Mouse (Mus musculus): Measurements from ENCODE around the gene Gm20388.

The Gm20388 gene

GRCm38 (mm10) chr8:122698254-122698768 is 2787.7 kb downstream of the Gm20388 start:
- DNase-seq (ENCODE audit: low spot score in 2 of 2), result no peak

- DNase-seq (ENCODE audit: low spot score in 2 of 2), result no peak
Measured at GRCm38 (mm10) chr8:122699005-122699492, 2788.4 kb downstream of the Gm20388 start, which contains the start of gene Cbfa2t3. Gene Cbfa2t3 (minus strand): TSS chr8:122699109.

- no peak for DNase-seq (ENCODE audit: low spot score in 2 of 2)
Measured at GRCm38 (mm10) chr8:122700628-122701027, 2790.0 kb downstream of the Gm20388 start.

GRCm38 (mm10) chr8:122701441-122702185 is 2791.0 kb downstream of the Gm20388 start:
- DNase-seq (ENCODE audit: low spot score in 2 of 2), result no peak

- no peak for DNase-seq (ENCODE audit: low spot score in 2 of 2)
Measured at GRCm38 (mm10) chr8:122702301-122702941, 2791.8 kb downstream of the Gm20388 start.

- DNase-seq (ENCODE audit: low spot score in 2 of 2), result no peak
Measured at GRCm38 (mm10) chr8:122702957-122703356, 2792.3 kb downstream of the Gm20388 start.

GRCm38 (mm10) chr8:122704612-122705011 is 2794.0 kb downstream of the Gm20388 start:
- no peak for DNase-seq (ENCODE audit: low spot score in 2 of 2)

- no peak for DNase-seq (ENCODE audit: low spot score in 2 of 2)
Measured at GRCm38 (mm10) chr8:122705901-122706561, 2795.4 kb downstream of the Gm20388 start.

GRCm38 (mm10) chr8:122707184-122707583 is 2796.5 kb downstream of the Gm20388 start:
- no peak for DNase-seq (ENCODE audit: low spot score in 2 of 2)

GRCm38 (mm10) chr8:122709340-122710111 is 2798.9 kb downstream of the Gm20388 start:
- DNase-seq (ENCODE audit: low spot score in 2 of 2), result no peak

GRCm38 (mm10) chr8:122711480-122711879 is 2800.8 kb downstream of the Gm20388 start:
- no peak for DNase-seq (ENCODE audit: low spot score in 2 of 2)

- no peak for DNase-seq (ENCODE audit: low spot score in 2 of 2)
Measured at GRCm38 (mm10) chr8:122711891-122712365, 2801.3 kb downstream of the Gm20388 start.

GRCm38 (mm10) chr8:122712411-122713156 is 2801.9 kb downstream of the Gm20388 start:
- DNase-seq (ENCODE audit: low spot score in 2 of 2), result no peak

GRCm38 (mm10) chr8:122713157-122713518 is 2802.5 kb downstream of the Gm20388 start:
- DNase-seq (ENCODE audit: low spot score in 2 of 2), result no peak

GRCm38 (mm10) chr8:122716566-122716965 is 2805.9 kb downstream of the Gm20388 start:
- no peak for DNase-seq (ENCODE audit: low spot score in 2 of 2)

- no peak for DNase-seq (ENCODE audit: low spot score in 2 of 2)
Measured at GRCm38 (mm10) chr8:122717869-122718509, 2807.3 kb downstream of the Gm20388 start.

GRCm38 (mm10) chr8:122718711-122719499 is 2808.3 kb downstream of the Gm20388 start:
- DNase-seq (ENCODE audit: low spot score in 2 of 2), result no peak

- no peak for DNase-seq (ENCODE audit: low spot score in 2 of 2)
Measured at GRCm38 (mm10) chr8:122719500-122720065, 2808.9 kb downstream of the Gm20388 start.
